Mouse (Mus musculus) G1E (cell line): ENCODE measurements around the gene Mafg. TPM values are rescaled to one million over a fixed set of nuclear protein-coding genes. Genes with fewer than 3 reads are reported as not detected.

ENCODE experiments used
- ATAC-seq: 2 replicates; pipeline ENCODE4 v1.8.0; 2016; ENCODE audit warnings: mild to moderate bottlenecking; ENCODE audit not compliant: insufficient number of reproducible peaks, poor library complexity, low FRiP score, severe bottlenecking; ENCODE audit errors: extremely low read depth
- DNase-seq: peaks from one replicate; pipeline ENCODE4 v3.0.0; 2012; ENCODE audit warnings: low spot score
- H3K27me3 ChIP-seq: 2 replicates; pipeline ENCODE4 v1.6.1; 2012; ENCODE audit warnings: mild to moderate bottlenecking, low read length, inconsistent platforms; ENCODE audit not compliant: insufficient read depth
- H3K36me3 ChIP-seq: replicated peaks from 2 replicates; pipeline ENCODE3; 2012; ENCODE audit warnings: mild to moderate bottlenecking, inconsistent platforms
- H3K4me1 ChIP-seq: 2 replicates; pipeline ENCODE4 v1.6.1; 2012; ENCODE audit warnings: low read depth, low read length, inconsistent platforms, mixed read lengths; ENCODE audit not compliant: insufficient read depth
- H3K4me3 ChIP-seq: 2 replicates; pipeline ENCODE4 v1.5.1; 2012; ENCODE audit warnings: low read depth, mild to moderate bottlenecking, inconsistent platforms, low read length, moderate library complexity, mixed read lengths
- H3K9me3 ChIP-seq: replicated peaks from 2 replicates; pipeline ENCODE4 v1.6.1; 2012; ENCODE audit warnings: inconsistent platforms
- CTCF ChIP-seq: IDR thresholded peaks from 2 replicates; pipeline ENCODE4 v1.5.1; 2012; ENCODE audit warnings: low read depth, low read length, inconsistent platforms, mixed read lengths
- GATA1 ChIP-seq: IDR thresholded peaks from 2 replicates; pipeline ENCODE4 v1.6.1; 2012; ENCODE audit warnings: borderline replicate concordance, low read length, inconsistent platforms, mixed read lengths
- GATA2 ChIP-seq: IDR thresholded peaks from 2 replicates; pipeline ENCODE4 v1.6.1; 2012; ENCODE audit warnings: low read depth, low read length, inconsistent platforms, borderline replicate concordance
- POLR2AphosphoS5 ChIP-seq: IDR thresholded peaks from 2 replicates; pipeline ENCODE4 v1.6.1; 2012; ENCODE audit warnings: low read depth, low read length, inconsistent platforms; ENCODE audit not compliant: insufficient replicate concordance
- TAL1 ChIP-seq: conservative IDR thresholded peaks from 2 replicates; pipeline ENCODE4 v1.6.1; 2012; ENCODE audit warnings: low read depth, low read length, inconsistent platforms, mixed read lengths
- polyA plus RNA-seq: library from polyadenylated mRNA; stranded (reverse); fragments of >175 nt; gene quantifications from 2 replicates; pipeline ENCODE4 v1.2.3, GENCODE M21; 2012
- total RNA-seq, 2 experiments: library from RNA; stranded (forward) in 1 of 2; stranded (reverse) in 1 of 2; fragments of 200-1000 nt in 1 of 2; fragments of >200 nt in 1 of 2; fragmentation: Nextera tagmentation in 1 of 2; gene quantifications; 2 replicates each; pipeline ENCODE4 v1.2.3; 2014 to 2017

The Mafg gene
- total and polyA plus RNA-seq, 3 experiments = 17.5 to 38.9 (median 21.9) TPM

GRCm38 (mm10) chr11:120624680-120625111, 8.7 kb downstream of the Mafg start:
- H3K4me1 ChIP-seq = peaks cover 80% of the 10 kb centered on the region
- TF ChIP-seq TAL1 (no peak), GATA1 (no peak), GATA2 (no peak), CTCF (no peak)
- peaks cover 89% of the 10 kb centered on the region for H3K36me3 ChIP-seq
- peak; percentile 89 for DNase-seq
- H3K4me3 ChIP-seq = peak overlapping the region; percentile 98
- no peaks in the 10 kb centered on the region for H3K9me3 ChIP-seq
- ATAC-seq = peak; percentile 61; the same call in 1 of the 2 replicates
- no peaks in the 10 kb centered on the region for H3K27me3 ChIP-seq

GRCm38 (mm10) chr11:120623961-120624679, 9.3 kb downstream of the Mafg start:
- Histone ChIP-seq H3K27me3 (no peaks in the 10 kb centered on the region), H3K9me3 (no peaks in the 10 kb centered on the region), H3K4me1 (peaks cover 76% of the 10 kb centered on the region), H3K4me3 (peak overlapping the region; percentile 98), H3K36me3 (peaks cover 89% of the 10 kb centered on the region)
- DNase-seq = peak; percentile 60
- ATAC-seq = no peak
- TF ChIP-seq TAL1 (no peak), CTCF (0 out of 2 replicates have a peak, but pooled peaks have one; percentile 23), GATA2 (no peak)

DNA sequence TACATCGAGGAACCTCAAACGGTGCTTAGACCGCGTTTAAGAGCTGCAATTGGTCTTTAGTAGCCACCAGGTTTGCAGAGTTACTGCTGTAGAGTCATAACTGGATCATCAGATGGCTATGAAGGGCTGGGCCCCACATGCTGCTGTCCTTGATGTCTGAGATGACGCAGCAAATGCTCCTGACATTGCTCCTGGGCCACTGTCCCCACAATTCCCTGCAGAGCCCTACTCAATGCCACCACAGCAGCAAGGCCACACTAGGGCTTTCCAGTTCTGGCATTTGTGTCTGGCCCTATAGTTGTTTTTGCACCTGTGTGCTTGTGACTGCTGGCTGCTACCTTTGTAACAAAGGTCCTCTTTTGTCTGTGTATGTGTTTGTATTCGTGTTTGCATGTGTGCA, 10.6 kb downstream of the Mafg start:
- Histone ChIP-seq H3K36me3 (peaks cover 91% of the 10 kb centered on the region), H3K4me1 (peaks cover 78% of the 10 kb centered on the region), H3K27me3 (no peaks in the 10 kb centered on the region), H3K9me3 (peaks cover 4% of the 10 kb centered on the region; the same call in 1 of the 2 replicates), H3K4me3 (no peak overlapping the region)
- TF ChIP-seq TAL1 = no peak
- DNase-seq (no peak), ATAC-seq (no peak)

GRCm38 (mm10) chr11:120620195-120620594, 13.2 kb downstream of the Mafg start:
- Histone ChIP-seq H3K27me3 (no peaks in the 10 kb centered on the region), H3K4me3 (peak overlapping the region; percentile 24; the same call in 1 of the 2 replicates), H3K9me3 (peaks cover 4% of the 10 kb centered on the region; the same call in 1 of the 2 replicates), H3K36me3 (peaks cover 82% of the 10 kb centered on the region), H3K4me1 (peaks cover 76% of the 10 kb centered on the region)
- ATAC-seq (no peak), DNase-seq (no peak)
- TF ChIP-seq POLR2AphosphoS5 = no peak

GRCm38 (mm10) chr11:120618619-120619535, 14.5 kb downstream of the Mafg start:
- Histone ChIP-seq H3K4me3 (no peak overlapping the region; the same call in 1 of the 2 replicates), H3K4me1 (peaks cover 79% of the 10 kb centered on the region), H3K36me3 (peaks cover 90% of the 10 kb centered on the region), H3K9me3 (peaks cover 4% of the 10 kb centered on the region; the same call in 1 of the 2 replicates), H3K27me3 (no peaks in the 10 kb centered on the region)
- TF ChIP-seq CTCF (no peak), TAL1 (no peak), POLR2AphosphoS5 (no peak), GATA1 (no peak), GATA2 (no peak)
- no peak for ATAC-seq
- DNase-seq = no peak

DNA sequence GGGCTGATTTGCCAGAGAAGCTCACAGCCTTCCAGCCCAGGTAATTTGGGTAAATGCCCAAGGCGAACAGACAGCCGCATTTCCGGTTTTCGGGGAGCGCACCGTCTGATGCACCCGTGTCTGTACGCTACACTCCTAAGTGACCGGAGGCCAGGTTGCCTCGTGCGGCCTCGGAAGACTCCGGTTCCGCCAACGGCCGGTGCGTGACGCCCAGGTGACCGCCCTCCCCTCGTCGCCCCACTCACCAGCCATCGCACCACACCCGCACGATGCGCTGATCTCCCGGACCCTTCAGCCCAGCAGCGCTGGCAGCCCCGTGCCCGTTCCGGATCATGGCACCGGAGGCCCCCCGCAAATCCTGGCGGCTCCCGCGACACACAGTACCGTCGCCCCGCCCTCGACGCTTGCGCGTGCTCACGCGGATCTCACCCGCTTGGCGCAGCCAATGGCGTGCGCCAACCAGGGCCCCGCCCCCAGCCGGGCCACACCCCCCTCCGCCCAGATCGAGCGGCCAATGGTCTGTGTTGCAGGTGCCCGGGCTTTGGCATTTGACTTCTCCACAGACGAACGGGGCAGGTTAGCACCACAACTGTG, 15.8 kb downstream of the Mafg start, which contains the start of gene Pcyt2:
Gene Pcyt2 (minus strand): TSS at position 418 of the 594 bp plus-strand sequence.
- Histone ChIP-seq H3K36me3 (peaks cover 90% of the 10 kb centered on the region), H3K4me3 (peak within 1 kb of the TSS; percentile 98), H3K27me3 (no peaks in the 10 kb centered on the region), H3K4me1 (peaks cover 77% of the 10 kb centered on the region), H3K9me3 (peaks cover 4% of the 10 kb centered on the region; the same call in 1 of the 2 replicates)
- DNase-seq (peak; percentile 96), ATAC-seq (peak; percentile 81)
- TF ChIP-seq CTCF = no peak
- TF ChIP-seq GATA1 = no peak
- TF ChIP-seq GATA2 = no peak
- TF ChIP-seq TAL1 = no peak
- no peak for TF ChIP-seq POLR2AphosphoS5
